Mouse (Mus musculus) limb, embryonic 12.5 days (tissue): Measurements from ENCODE around the gene Ugp2. TPM values are rescaled to one million over a fixed set of nuclear protein-coding genes. Genes with fewer than 3 reads are reported as not detected.
"Not testable (repeated sequence)": the region's sequence is repeated elsewhere in the genome, so short reads cannot be mapped to it uniquely, and the experiment has no call there.

ENCODE experiments used
- ATAC-seq: fragments of 200-750 bp; cut with Nextera tagmentation; 2 replicates; pipeline ENCODE4 v1.8.0; 2017; ENCODE audit warnings: low read depth, moderate TSS enrichment; ENCODE audit not compliant: insufficient number of reproducible peaks, insufficient read depth, low FRiP score, low TSS enrichment
- H3K27ac ChIP-seq: fragments of 300-500 bp; sonication (generic); 2 replicates; pipeline ENCODE4 v1.5.1; 2016; ENCODE audit warnings: mild to moderate bottlenecking, moderate library complexity
- H3K27me3 ChIP-seq: fragments of 300-500 bp; sonication (generic); 2 replicates; pipeline ENCODE4 v1.6.1; 2016; ENCODE audit warnings: mild to moderate bottlenecking, moderate library complexity
- H3K36me3 ChIP-seq: fragments of 300-500 bp; sonication (generic); 2 replicates; pipeline ENCODE4 v1.6.1; 2016; ENCODE audit warnings: mild to moderate bottlenecking, moderate library complexity
- H3K4me1 ChIP-seq: fragments of 300-500 bp; sonication (generic); replicated peaks from 2 replicates; pipeline ENCODE4 v1.6.1; 2016
- H3K4me2 ChIP-seq: fragments of 300-500 bp; sonication (generic); 2 replicates; pipeline ENCODE4 v1.6.1; 2016; ENCODE audit warnings: mild to moderate bottlenecking, moderate library complexity
- H3K4me3 ChIP-seq: fragments of 300-500 bp; sonication (generic); replicated peaks from 2 replicates; pipeline ENCODE4 v1.5.1; 2016; ENCODE audit warnings: mild to moderate bottlenecking
- H3K9ac ChIP-seq: fragments of 300-500 bp; sonication (generic); replicated peaks from 2 replicates; pipeline ENCODE4 v1.6.1; 2016; ENCODE audit warnings: mild to moderate bottlenecking, moderate library complexity
- H3K9me3 ChIP-seq: fragments of 300-500 bp; sonication (generic); 2 replicates; pipeline ENCODE4 v1.6.1; 2016; ENCODE audit warnings: mild to moderate bottlenecking, moderate library complexity
- WGBS: fragments of 180-500 bp; shearing (Covaris S2); methylation state at CpG from one replicate; pipeline ENCODE4 v1.1.7; 2016; 5-methylcytosine and 5-hydroxymethylcytosine counted together
- microRNA counts: library from miRNA; unstranded; fragments of <30 nt; microRNA quantifications from one replicate; lab custom pipeline; 2017
- microRNA-seq: library from miRNA; unstranded; fragments of <30 nt; microRNA quantifications from one replicate; pipeline ENCODE4, GENCODE M21; 2017
- polyA plus RNA-seq: library from polyadenylated mRNA; unstranded; fragments of >200 nt; fragmentation: Nextera tagmentation; extraction: Ambion mirVana; gene quantifications from 2 replicates; pipeline ENCODE4 v1.2.1, GENCODE M21; 2016

The Ugp2 gene
- polyA plus RNA-seq, 1 experiment from 2014 or later = 89.7 TPM

- H3K36me3 ChIP-seq = peaks cover 56% of the 10 kb centered on the region
- no peak for ATAC-seq
- no peaks in the 10 kb centered on the region for H3K9me3 ChIP-seq
Measured at GRCm38 (mm10) chr11:21303619-21304018, 67.4 kb downstream of the Ugp2 start.

GRCm38 (mm10) chr11:21295486-21295885 is 75.5 kb downstream of the Ugp2 start:
- Histone ChIP-seq H3K36me3 (peaks cover 29% of the 10 kb centered on the region), H3K9ac (no peak overlapping the region), H3K4me3 (no peak overlapping the region), H3K27me3 (no peaks in the 10 kb centered on the region), H3K4me2 (no peak overlapping the region), H3K4me1 (no peaks in the 10 kb centered on the region), H3K9me3 (no peaks in the 10 kb centered on the region), H3K27ac (no peak overlapping the region)
- ATAC-seq = no peak
- 98% methylated on average over 5 of the region's 5 CpGs for WGBS

More at GRCm38 (mm10) chr11:21303619-21304018, 67.4 kb downstream of the Ugp2 start:
- Histone ChIP-seq H3K27ac (no peak overlapping the region), H3K27me3 (no peaks in the 10 kb centered on the region), H3K9ac (no peak overlapping the region), H3K4me2 (no peak overlapping the region), H3K4me3 (no peak overlapping the region), H3K4me1 (no peaks in the 10 kb centered on the region)
- WGBS = 76% methylated on average over 3 of the region's 3 CpGs

GRCm38 (mm10) chr11:21288153-21288552 is 82.8 kb downstream of the Ugp2 start:
- H3K4me1 ChIP-seq, H3K36me3 ChIP-seq, ATAC-seq, H3K4me3 ChIP-seq, H3K27me3 ChIP-seq, H3K9me3 ChIP-seq, H3K9ac ChIP-seq, H3K27ac ChIP-seq, H3K4me2 ChIP-seq: not testable (repeated sequence)
- 98% methylated on average over 2 of the region's 2 CpGs for WGBS

- Histone ChIP-seq H3K27me3 (no peaks in the 10 kb centered on the region), H3K9ac (no peak overlapping the region), H3K27ac (no peak overlapping the region), H3K9me3 (no peaks in the 10 kb centered on the region), H3K4me1 (no peaks in the 10 kb centered on the region), H3K4me3 (no peak overlapping the region), H3K4me2 (no peak overlapping the region), H3K36me3 (peaks cover 3% of the 10 kb centered on the region; the same call in 1 of the 2 replicates)
- WGBS = 93% methylated on average over 3 of the region's 3 CpGs
- ATAC-seq = no peak
Measured at GRCm38 (mm10) chr11:21286391-21286790, 84.6 kb downstream of the Ugp2 start.

DNA sequence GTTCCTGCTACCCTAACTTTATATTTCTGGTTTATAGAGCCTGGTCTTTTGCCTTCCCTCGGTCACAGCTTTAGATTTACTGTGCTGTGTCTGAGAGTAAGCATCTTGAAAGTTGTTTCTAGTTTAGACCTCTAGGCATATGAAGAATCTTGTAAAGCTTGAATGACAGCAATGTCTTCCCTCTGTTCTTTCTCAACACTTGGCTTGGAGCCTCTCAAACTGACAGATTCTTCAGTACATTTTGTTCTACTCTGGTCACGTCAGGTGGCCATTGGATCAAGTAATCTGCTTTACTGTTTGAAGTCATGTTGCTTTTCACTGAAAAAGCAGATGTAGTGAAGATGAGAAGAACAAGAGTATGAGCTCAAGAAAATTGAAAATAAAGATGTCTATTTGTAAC is 94.8 kb downstream of the Ugp2 start:
- H3K27ac ChIP-seq = no peak overlapping the region
- no peaks in the 10 kb centered on the region for H3K4me1 ChIP-seq
- no peak overlapping the region for H3K4me2 ChIP-seq
- no peaks in the 10 kb centered on the region for H3K27me3 ChIP-seq
- ATAC-seq = no peak
- no peak overlapping the region for H3K4me3 ChIP-seq
- H3K9ac ChIP-seq = no peak overlapping the region
- no peaks in the 10 kb centered on the region for H3K9me3 ChIP-seq
- peaks cover 28% of the 10 kb centered on the region for H3K36me3 ChIP-seq
- 86% methylated on average over 2 of the region's 2 CpGs for WGBS

MicroRNA genes within 50 kb of the gene (microRNA counts, 519-probe panel; counts per million panel counts)
- microRNA mmu-miR-1933-3p (lab: Ali Mortazavi, UCI) (not detected), microRNA mmu-miR-1933-5p (lab: Ali Mortazavi, UCI) (not detected)

Small RNAs within 50 kb of the gene (microRNA-seq; reads per million reads assigned to microRNA genes)
- gene Mir1933 = 0.93 reads per million

Other genes starting within 250 kb of the Ugp2 start
- gene Vps54, start 131.9 kb downstream of the Ugp2 start, polyA plus RNA-seq = 16.2 and 17.8 TPM in 2 replicates
- gene Wdpcp, start 201.0 kb upstream of the Ugp2 start, polyA plus RNA-seq = 10.1 and 10.6 TPM in 2 replicates
- 369 and 370 TPM in 2 replicates for gene Mdh1, start 201.2 kb upstream of the Ugp2 start, polyA plus RNA-seq